Mouse (Mus musculus) lung, postnatal 0 days (tissue): Measurements from ENCODE around the gene Alb. TPM values are rescaled to one million over a fixed set of nuclear protein-coding genes. Genes with fewer than 3 reads are reported as not detected.
A peak's percentile ranks its signal among the peaks of the same experiment; 100 is the strongest.

Experiments
- ATAC-seq: fragments of 200-750 bp; cut with Nextera tagmentation; 2 replicates; pipeline ENCODE4 v1.8.0; 2017; ENCODE audit warnings: moderate library complexity
- DNase-seq: peaks from one replicate; pipeline ENCODE4 v3.0.0-alpha.2; 2016; ENCODE audit warnings: low spot score
- H3K27ac ChIP-seq: fragments of 300-500 bp; sonication (generic); 2 replicates; pipeline ENCODE4 v1.5.1; 2014; ENCODE audit warnings: antibody characterized with exemption, mild to moderate bottlenecking, low read length, mixed read lengths
- H3K27me3 ChIP-seq: fragments of 300-500 bp; sonication (generic); replicated peaks from 2 replicates; pipeline ENCODE4 v1.6.1; 2014; ENCODE audit warnings: low read length, mixed read lengths; ENCODE audit not compliant: insufficient read depth
- H3K36me3 ChIP-seq: fragments of 300-500 bp; sonication (generic); 2 replicates; pipeline ENCODE4 v1.6.1; 2014; ENCODE audit warnings: low read length, mixed read lengths; ENCODE audit not compliant: insufficient read depth
- H3K4me1 ChIP-seq: fragments of 300-500 bp; sonication (generic); 2 replicates; pipeline ENCODE4 v1.6.1; 2014; ENCODE audit warnings: antibody characterized with exemption, low read depth, low read length, mixed read lengths; ENCODE audit not compliant: insufficient read depth
- H3K4me2 ChIP-seq: fragments of 300-500 bp; sonication (generic); replicated peaks from 2 replicates; pipeline ENCODE4 v1.6.1; 2014; ENCODE audit warnings: low read depth, mild to moderate bottlenecking, low read length, moderate library complexity, mixed read lengths
- H3K4me3 ChIP-seq: fragments of 300-500 bp; sonication (generic); 2 replicates; pipeline ENCODE4 v1.5.1; 2014; ENCODE audit warnings: low read depth, low read length
- H3K9ac ChIP-seq: fragments of 300-500 bp; sonication (generic); replicated peaks from 2 replicates; pipeline ENCODE4 v1.6.1; 2014; ENCODE audit warnings: low read depth, mild to moderate bottlenecking
- H3K9me3 ChIP-seq: fragments of 300-500 bp; sonication (generic); 2 replicates; pipeline ENCODE4 v1.6.1; 2016; ENCODE audit warnings: low read length, mixed read lengths
- CTCF ChIP-seq: IDR thresholded peaks from 2 replicates; pipeline ENCODE4 v1.5.1; 2016; ENCODE audit warnings: antibody characterized with exemption, mild to moderate bottlenecking
- EP300 ChIP-seq: IDR thresholded peaks from 2 replicates; pipeline ENCODE4 v1.6.1; 2016; ENCODE audit warnings: antibody characterized with exemption, mild to moderate bottlenecking, control low read depth
- WGBS: fragments of 180-500 bp; shearing (Covaris S2); extraction: QIAGEN DNeasy Blood & Tissue Kit; methylation state at CpG from one replicate; pipeline ENCODE4 v1.1.7; 2014; 5-methylcytosine and 5-hydroxymethylcytosine counted together
- polyA plus RNA-seq: library from polyadenylated mRNA; unstranded; fragments of >200 nt; fragmentation: Nextera tagmentation; extraction: Ambion mirVana; gene quantifications from 2 replicates; pipeline ENCODE4 v1.2.1, GENCODE M21; 2015

Alb gene
- 2.1 and 3.2 TPM in 2 replicates for polyA plus RNA-seq

DNA sequence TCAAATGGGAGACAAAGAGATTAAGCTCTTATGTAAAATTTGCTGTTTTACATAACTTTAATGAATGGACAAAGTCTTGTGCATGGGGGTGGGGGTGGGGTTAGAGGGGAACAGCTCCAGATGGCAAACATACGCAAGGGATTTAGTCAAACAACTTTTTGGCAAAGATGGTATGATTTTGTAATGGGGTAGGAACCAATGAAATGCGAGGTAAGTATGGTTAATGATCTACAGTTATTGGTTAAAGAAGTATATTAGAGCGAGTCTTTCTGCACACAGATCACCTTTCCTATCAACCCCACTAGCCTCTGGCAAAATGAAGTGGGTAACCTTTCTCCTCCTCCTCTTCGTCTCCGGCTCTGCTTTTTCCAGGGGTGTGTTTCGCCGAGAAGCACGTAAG is at the start of gene Alb:
Gene Alb (plus strand): TSS at position 279 of the 400 bp plus-strand sequence.
- DNase-seq (no peak), ATAC-seq (no peak; the same call in 1 of the 2 replicates)
- WGBS, result 62% methylated on average over 8 of the region's 8 CpGs
- H3K9ac ChIP-seq, result no peak within 1 kb of the TSS
- H3K9me3 ChIP-seq, result no peaks in the 10 kb centered on the region
- no peak within 1 kb of the TSS for H3K27ac ChIP-seq
- TF ChIP-seq CTCF (no peak), EP300 (no peak)
- no peaks in the 10 kb centered on the region for H3K4me1 ChIP-seq
- H3K4me3 ChIP-seq, result no peak within 1 kb of the TSS
- no peaks in the 10 kb centered on the region for H3K27me3 ChIP-seq
- no peaks in the 10 kb centered on the region for H3K36me3 ChIP-seq
- no peak within 1 kb of the TSS for H3K4me2 ChIP-seq

DNA sequence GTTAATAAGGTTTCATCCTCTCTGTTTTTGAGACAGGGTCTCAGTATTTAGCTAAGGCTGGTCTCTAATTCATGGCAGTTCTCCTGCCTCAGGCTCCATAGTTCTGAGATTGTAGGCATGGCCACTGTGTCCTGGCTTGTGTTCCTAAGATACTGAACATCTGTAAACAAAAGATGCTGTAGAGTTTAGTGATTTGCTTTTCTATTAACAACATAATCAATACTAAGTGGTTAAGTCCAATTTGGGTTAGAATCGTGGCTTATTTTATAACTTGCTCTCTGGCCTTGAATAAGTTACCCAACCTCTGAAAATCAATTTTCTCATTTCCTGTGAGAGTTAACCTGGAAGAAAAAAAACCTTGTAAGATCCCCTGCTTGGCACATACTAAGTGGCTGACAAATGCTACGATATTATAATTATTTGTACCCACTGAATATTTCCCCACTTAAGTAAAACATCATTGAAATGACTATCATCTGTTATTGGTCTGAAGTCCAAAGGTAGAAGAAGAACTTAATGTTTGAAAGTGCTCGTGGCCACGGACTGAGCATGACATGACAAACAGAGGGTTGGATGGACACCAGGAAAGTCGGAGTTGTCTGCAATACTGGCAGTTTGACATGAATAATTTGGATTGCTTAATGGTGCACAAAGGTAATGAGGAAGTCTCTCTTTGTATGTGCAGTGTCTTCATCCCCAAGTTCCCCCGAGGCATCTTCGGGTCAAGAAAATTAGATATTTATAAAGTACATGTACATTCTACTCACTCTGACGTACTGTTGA is 46.4 kb upstream of the Alb start:
- Histone ChIP-seq H3K4me2 (no peak overlapping the region), H3K4me3 (no peak overlapping the region), H3K27ac (no peak overlapping the region), H3K4me1 (no peaks in the 10 kb centered on the region), H3K9me3 (no peaks in the 10 kb centered on the region), H3K9ac (no peak overlapping the region), H3K36me3 (no peaks in the 10 kb centered on the region), H3K27me3 (no peaks in the 10 kb centered on the region)
- WGBS, result 65% methylated on average over 8 of the region's 8 CpGs
- DNase-seq (peak; percentile 24), ATAC-seq (no peak)
- TF ChIP-seq CTCF (no peak), EP300 (no peak)

DNA sequence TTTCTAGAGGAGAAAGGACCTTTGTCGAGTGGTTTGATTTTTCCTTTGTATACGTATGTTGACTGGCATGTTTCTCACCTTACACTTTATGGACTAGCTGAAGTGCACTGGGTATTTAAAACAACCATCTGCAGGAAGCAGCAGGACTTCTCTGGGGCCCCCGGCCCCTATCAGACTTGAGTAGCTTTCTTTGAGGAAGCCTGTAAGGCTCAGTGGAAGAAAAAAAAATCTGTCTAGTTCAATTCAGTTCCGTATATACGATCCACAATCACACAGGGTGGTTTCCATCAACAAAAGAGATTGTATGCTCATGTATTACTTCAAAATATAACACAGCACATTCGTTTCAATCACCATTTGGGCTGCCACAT is 45.8 kb upstream of the Alb start:
- Histone ChIP-seq H3K4me1 (no peaks in the 10 kb centered on the region), H3K27ac (no peak overlapping the region), H3K4me3 (no peak overlapping the region), H3K4me2 (no peak overlapping the region), H3K9me3 (no peaks in the 10 kb centered on the region), H3K36me3 (no peaks in the 10 kb centered on the region), H3K27me3 (no peaks in the 10 kb centered on the region), H3K9ac (no peak overlapping the region)
- WGBS, result 24% methylated on average over 6 of the region's 6 CpGs
- TF ChIP-seq CTCF (no peak), EP300 (no peak)
- DNase-seq (peak; percentile 13), ATAC-seq (no peak)

DNA sequence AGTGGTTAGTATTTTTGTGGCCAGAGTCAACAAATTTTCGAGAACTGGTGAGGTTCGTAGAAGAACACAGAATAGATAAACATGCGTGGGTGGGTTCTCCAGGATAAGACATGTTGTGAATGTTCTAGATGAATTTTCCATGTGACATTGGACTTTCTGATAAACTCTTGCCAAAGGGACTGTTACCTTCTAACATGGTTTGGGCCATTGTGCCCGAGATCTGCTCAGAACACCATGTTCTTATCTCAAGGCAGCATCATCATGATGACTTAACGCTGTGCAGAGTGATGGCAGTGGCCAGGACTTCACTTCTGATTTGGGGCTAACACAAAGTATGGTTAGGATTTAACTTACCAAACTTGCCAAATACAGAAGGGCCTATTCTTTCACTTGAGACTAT is 36.1 kb upstream of the Alb start:
- Histone ChIP-seq H3K36me3 (no peaks in the 10 kb centered on the region), H3K4me3 (no peak overlapping the region), H3K27me3 (no peaks in the 10 kb centered on the region), H3K9me3 (no peaks in the 10 kb centered on the region), H3K4me2 (no peak overlapping the region), H3K27ac (no peak overlapping the region), H3K9ac (no peak overlapping the region), H3K4me1 (no peaks in the 10 kb centered on the region)
- TF ChIP-seq CTCF (no peak), EP300 (no peak)
- ATAC-seq (no peak), DNase-seq (no peak)
- WGBS, result 66% methylated on average over 5 of the region's 5 CpGs

DNA sequence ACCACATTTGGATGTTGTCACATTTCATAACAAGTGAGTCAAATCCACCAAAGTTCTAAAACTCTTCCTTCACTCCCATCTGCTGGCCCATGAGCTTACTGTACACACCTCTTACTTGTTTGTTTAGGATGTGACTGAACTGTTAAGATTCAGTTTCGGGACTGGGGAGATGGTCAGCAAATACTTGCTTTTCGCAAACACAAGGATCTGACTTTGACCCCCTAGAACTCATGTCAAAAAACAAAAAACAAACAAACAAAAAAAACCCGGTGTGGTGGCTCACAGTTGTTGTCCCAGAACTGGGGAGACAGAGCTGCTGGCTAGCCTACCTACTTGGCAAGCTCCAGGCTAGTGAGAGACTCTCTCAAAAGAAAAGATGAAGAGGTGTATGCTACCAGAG is 35.5 kb upstream of the Alb start:
- no peak for ATAC-seq
- DNase-seq, result no peak
- no peak overlapping the region for H3K9ac ChIP-seq
- H3K27ac ChIP-seq, result no peak overlapping the region
- H3K36me3 ChIP-seq, result no peaks in the 10 kb centered on the region
- WGBS, result 70% methylated on average over 3 of the region's 3 CpGs
- no peaks in the 10 kb centered on the region for H3K9me3 ChIP-seq
- no peaks in the 10 kb centered on the region for H3K4me1 ChIP-seq
- H3K4me3 ChIP-seq, result no peak overlapping the region
- no peak overlapping the region for H3K4me2 ChIP-seq
- no peak for TF ChIP-seq CTCF
- TF ChIP-seq EP300, result no peak
- no peaks in the 10 kb centered on the region for H3K27me3 ChIP-seq

DNA sequence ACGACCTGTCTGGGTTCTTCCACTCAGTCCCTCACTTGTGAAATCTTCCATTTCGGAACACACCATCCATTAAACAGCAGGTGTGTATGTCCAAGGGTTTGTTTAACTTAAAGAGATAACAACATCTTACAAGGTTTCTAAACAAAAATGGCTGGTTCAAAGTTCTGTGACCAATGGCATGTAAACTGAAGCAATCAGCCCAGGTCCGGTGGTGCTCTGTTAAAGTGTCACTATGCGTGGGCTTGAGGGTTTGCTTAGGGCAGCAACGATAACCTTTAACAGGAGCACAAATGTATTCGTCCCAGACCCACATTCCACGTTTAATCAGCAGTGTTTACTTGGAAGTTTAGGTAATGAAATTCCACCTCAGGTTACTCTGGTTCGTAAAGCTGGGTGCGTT is 29.6 kb upstream of the Alb start:
- no peak overlapping the region for H3K9ac ChIP-seq
- H3K36me3 ChIP-seq, result no peaks in the 10 kb centered on the region
- TF ChIP-seq EP300 (no peak), CTCF (no peak)
- H3K27me3 ChIP-seq, result no peaks in the 10 kb centered on the region
- H3K4me1 ChIP-seq, result no peaks in the 10 kb centered on the region
- no peak for ATAC-seq
- no peak overlapping the region for H3K4me2 ChIP-seq
- no peak overlapping the region for H3K27ac ChIP-seq
- 18% methylated on average over 9 of the region's 9 CpGs for WGBS
- DNase-seq, result no peak
- no peak overlapping the region for H3K4me3 ChIP-seq
- H3K9me3 ChIP-seq, result no peaks in the 10 kb centered on the region
